Mouse (Mus musculus): ENCODE results near the gene Slc27a1.
A peak's percentile ranks its signal among the peaks of the same experiment; 100 is the strongest.
"Not testable (repeated sequence)": the region's sequence is repeated elsewhere in the genome, so short reads cannot be mapped to it uniquely, and the experiment has no call there.

The Slc27a1 gene

DNA sequence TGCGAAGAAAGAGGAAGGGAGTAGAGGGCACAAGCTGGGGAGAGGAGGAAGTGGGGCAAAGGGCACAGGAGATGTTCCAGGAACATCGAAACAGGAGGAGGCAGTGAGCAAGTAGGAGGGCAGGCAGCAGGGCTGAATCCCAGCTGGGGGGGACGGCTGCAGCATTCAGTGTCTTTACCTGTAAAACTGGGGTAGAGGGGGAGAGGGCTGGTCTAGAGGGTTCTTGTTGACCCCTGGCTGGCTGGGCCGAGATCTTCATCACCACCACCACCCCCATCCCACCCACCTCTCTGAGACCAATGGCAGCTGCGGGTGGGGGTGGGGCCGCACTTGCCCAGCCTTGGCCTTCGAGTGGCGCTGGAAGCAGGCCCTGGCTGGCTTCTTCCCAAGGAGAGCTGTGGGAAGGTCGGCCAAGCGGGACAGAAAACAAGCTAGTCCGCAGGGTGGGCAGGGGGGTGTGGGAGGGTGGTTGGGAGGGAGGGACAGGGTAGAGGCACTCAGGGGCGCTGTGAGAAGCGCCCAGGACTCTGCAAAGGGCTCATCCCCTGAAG is at the start of gene Slc27a1:
Gene Slc27a1, plus strand, starts transcription at position 496 of the 551 bp plus-strand sequence.
- DNase-seq = peak; percentile 92

DNA sequence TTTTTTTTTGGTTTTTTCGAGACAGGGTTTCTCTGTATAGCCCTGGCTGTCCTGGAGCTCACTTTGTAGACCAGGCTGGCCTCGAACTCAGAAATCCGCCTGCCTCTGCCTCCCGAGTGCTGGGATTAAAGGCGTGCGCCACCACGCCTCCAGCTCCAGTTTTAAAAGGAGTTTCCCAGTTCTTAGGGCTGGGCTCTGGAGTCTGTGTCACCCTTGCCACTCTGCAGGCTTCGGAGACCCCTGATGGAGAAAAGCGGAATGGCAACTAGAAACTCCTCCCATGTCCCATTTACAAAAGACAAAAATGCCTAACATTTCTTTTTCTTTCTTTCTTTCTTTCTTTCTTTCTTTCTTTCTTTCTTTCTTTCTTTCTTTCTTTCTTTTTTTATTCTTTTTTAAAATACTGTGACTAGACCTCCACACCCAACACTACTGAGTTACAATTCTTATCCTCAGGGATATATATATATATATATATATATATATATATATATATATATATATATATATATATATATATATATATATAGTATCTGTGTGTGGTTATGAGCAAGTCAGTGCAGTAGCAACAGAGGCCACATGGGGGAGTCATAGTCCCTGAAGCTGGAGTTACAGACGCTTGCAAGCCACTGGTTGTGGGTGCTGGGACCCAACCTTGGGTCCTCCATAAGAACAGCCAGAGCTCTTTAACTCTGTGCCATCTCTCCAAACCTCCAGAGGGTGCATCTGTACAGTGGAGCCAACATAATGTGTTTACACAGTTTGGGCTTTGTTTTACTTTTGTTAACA is 49.5 kb upstream of the Slc27a1 start:
- peak; percentile 71 for DNase-seq

DNA sequence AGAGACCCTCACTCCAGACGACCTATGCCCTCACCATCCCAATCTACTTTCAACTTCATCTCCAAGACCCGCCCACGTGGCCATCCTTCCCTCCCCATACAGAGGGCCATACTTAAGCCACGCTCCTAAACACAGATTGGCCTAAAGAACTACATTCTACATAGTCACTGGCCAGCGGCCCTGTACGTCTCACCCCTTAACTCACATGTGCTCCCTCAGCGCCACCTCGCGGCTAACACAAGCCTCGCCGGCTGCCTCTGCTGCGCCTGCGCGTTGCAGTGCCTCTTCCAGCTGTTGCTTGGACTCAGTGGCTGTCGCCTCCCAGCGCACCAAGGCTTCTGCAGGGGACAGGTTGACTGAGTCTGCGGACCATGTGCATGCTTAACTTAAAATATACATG is 47.0 kb upstream of the Slc27a1 start:
- peak; percentile 95 for DNase-seq

DNA sequence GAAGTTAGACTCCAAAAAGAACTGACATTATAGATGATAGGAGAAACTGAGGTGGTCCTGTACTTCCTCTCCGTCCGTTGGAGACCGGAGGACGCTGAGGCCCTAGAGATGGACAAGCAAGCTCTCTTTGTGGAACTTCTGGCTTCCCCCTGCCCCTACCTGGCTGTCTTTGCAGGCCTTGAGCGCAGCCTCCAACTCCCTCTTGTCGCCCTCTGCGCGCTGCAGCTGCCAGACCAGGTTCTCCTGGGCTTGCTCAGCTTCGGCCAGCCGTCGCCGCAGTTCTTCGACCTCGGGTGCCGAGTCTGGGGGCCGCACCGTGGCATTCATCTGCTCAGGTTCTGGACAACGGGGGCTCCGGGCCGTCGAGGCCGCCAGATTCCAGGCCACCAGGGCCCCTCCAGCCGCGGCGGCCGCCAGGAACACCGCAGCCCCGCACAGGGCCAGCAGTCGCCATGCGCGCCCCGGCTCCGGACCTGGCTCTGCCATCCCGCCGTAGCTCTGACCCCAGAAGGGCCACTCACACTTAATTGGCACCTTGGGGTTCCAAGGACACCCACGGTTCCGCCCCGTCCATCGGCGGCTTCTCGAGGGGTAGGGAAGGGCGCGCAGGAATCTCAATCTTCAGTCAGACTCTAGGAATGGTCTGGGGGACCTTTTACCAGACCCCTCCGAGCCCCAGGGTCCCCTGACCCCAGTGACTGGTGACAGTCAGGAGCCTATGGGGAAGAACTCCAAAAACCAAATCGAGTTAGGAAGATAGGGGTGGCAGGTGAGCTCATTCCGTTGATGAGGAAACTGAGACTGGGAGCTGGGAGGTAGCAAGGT is 43.2 kb upstream of the Slc27a1 start, which contains the start of gene Ccdc194:
Gene Ccdc194, minus strand, starts transcription at position 486 of the 825 bp plus-strand sequence.
- DNase-seq = no peak

DNA sequence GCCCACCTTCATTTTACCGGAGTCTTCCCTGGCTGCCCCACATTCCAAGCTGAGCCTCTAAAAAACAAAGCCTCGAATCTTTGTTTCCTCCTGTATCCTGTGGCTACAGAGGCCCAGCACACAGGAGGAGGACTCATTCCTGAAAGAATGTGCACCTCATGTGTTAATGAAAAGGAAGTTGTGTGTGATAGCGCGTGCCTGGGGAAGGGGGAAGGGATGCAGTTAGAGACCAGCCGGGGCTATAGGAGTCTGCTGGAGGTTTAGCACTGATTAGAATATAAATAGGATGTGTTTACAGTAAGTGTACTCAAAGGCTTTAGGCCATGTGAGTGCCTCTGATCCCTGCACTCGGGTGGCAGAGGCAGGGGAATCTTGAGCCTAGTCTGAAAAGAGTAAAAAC is 42.4 kb upstream of the Slc27a1 start:
- no peak for DNase-seq

DNA sequence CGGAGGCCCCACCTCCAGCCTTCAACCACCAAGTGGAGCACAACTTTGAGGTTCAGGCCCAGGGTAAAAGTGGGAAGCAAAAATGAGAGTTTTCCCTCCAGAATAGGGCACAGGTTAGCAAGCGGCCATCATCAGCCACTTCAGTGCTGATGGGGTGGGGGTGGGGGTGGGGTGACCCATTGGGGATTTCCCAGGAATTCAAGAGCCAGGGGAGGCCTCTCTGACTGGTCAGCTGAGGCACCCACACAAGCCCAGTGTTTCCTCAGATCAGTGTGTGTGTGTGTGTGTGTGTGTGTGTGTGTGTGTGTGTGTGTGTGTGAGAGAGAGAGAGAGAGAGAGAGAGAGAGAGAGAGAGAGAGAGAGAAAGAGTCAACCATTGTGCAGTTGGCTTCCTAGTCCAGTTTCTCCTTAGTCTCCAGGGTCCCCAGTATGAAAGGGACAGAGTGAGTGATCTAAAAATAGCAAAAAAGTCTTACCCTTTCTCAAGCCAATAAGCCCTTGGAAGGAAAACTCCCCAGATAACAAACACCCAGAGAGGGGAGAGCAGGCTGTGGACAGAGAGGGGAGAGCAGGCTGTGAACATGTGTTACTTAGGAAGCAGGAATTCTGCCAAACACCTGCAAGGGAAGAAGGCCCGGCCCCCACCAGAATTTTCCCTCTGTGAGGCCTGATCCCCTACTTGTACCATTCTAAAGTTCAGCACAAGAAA is 41.4 kb upstream of the Slc27a1 start:
- no peak for DNase-seq

DNA sequence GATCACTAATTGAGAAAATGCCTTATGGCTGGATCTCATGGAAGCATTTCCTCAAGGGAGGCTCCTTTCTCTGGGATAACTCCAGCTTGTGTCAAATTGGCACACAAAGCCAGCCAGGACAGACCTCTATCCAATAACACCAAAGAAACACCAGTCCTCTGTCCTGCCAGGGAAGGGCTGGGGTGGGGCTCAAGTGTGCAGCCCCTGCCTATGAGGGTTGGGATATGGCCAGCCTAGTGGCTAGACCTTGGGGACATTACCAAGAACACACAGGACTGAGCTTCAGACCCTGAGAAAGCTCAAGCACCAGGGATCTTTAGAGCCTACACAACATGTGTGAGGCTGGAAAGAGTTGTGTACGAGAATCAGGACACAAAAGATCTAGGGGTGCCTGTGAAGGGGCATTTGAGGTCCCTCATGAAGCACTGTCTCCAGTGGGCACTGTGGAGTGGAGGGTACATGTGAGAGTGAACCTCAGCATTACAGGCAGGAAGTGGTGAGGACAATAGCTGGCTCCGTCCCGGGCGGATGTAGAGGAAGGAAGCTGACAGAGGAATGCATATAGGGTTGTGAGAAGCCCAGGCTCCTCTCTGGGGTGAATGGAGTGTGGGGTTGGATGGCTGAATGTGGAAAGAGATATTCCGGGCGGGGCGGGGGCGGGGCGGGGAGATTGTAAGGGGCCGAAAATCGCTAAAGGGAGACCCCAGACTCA is 40.2 kb upstream of the Slc27a1 start:
- DNase-seq = peak; percentile 42

DNA sequence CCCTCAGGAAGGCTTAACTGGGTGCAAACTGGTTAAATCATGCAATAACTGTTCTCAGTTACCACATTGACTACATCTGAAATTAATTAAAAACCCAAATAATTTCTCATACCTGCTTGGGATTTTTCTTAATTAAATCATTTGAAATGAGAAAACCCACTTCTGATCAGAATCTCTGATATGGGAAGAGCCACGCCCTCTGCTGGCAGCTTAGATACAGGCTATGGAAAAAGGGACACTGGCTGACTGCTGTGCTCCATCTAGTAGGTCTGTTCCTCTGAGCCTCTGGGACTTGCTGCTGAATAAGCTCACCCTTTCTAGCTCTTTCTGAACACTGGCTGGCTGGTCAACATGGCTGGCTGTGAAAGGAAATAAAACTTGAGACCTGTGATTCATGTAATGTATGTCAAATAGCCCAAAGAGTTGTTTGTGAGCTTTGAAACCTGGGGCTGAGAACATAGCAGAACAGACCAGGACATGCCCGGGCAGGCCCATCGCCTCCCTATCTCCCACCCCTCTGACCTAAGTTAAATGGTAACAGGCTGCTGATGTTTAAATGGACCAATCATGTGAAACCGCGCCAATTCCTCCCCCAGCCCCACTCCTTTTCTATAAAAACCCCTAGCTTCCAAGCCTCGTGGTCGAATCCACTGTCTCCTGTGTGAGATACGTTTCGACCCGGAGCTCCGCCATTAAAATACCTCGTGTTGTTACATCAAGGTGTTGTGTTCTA is 37.8 kb upstream of the Slc27a1 start:
- DNase-seq = not testable (repeated sequence)

DNA sequence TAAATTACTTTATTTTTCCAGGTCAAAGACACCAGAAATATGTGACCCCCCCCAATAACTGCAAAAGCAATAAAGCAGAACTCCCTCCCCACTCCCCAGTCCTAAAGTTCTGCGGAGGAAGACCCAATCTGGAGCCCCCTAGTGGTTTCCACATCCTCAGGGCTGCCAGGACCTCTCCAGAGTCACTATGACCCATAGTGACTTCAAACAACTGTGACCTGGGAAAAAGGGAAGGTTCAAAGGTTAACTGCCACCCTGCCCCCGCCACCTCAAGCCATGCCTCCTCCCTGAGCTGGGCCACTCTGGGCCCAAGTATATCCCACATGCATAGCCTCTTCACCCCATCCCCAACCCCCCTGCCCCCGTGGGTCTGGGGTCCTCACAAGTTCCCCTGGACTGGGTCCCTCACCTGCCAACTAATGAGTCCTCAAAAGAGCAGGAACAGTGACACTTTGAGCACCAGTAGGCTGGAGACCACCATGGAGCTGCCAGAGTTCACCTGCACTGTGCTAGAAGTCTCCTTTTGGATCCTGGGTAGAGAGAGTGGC is 34.3 kb upstream of the Slc27a1 start:
- DNase-seq = no peak

DNA sequence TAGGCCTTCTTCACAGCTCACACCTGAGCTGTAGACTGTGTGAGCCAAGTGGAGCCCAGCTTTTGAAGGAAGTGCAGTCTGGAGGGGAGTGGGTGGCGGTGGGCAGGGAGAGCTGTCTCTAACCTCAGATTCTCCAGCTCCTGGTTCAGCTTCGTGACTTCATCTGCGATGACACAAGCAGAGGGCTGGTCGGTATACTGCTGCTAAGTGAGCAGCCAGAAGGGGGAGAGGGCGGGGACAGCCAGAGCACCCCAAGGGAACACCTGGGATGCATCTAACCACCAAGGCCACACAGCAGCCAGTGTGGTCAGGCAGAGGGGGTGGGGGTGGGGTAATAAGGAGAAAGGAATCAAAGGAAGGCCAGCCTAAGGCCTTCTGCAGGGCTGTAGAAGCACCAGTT is 33.0 kb upstream of the Slc27a1 start:
- no peak for DNase-seq

DNA sequence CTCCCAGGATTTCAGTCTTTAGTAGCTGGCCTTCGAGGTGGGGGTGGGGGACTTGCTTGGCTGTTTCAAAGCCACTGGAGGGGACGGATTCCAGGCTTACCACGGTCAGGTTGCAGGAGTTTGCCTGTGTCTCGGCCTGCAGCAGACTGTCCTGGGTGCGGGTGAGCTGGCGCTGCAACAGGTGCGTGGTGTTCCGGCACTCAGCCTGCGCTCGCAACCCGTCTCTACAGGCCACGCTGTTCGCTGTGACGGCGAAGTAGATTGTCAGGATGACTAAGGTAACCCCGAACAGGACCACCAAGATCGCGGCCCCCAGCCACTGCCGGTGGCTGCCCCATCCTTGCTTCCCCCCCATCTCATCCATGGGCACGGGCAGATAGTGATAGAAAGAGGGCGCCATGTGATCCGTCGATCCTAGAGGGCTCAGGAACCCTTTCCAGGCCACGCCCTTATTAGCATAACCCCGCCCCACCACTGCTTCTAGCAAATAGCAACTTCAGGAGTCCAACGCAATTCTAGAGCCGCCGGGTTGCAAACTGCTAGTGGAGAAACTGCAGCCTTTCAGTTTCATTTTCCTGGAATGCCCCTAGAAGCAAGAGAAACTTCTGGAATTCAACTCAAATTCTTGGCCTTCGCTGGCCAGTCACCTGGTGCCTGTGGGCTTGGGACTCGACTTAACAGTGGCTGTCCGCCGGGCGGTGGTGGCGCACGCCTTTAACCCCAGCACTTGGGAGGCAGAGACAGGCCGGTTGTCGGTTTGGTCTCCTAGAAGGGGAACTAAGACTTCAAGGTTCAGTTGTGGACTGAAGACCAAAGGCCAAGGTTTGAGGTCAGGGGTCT is 31.4 kb upstream of the Slc27a1 start, which contains the start of gene Bst2:
Gene Bst2, minus strand, starts transcription at position 429 of the 840 bp plus-strand sequence.
- peak; percentile 92 for DNase-seq

DNA sequence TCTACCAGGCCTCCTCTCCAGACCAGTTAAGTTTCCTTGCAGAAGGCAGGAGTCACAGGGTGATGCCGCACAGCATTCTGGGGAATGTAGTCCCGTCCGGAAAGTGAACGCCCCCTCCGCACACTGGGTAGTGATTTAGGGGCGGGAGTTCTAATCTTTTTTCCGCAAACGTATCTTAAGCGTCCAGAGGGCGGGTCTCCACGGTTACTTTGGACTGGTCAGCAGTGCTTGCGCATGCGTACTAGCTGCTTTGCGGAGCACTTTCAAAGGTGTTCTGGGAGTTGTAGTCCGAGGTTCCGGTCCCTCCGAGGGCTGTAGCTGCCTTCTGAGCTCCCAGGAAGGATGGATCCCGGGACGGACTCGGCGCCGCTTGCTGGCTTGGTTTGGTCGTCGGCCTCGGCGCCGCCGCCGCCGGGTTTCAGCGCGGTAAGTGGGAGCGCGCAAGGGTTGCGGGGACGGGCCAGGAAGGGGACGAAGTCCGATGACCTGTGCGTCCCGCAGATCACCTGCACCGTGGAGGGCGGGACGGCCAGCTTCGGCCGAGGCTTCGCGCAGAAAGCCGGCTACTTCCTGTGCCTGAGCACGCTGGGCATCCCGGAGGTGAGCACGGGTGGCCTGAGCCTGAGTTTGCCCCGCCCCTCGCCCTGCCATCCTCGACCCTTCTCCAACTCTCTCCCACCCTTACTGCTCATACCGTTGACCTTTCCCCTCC is 25.9 kb upstream of the Slc27a1 start, which contains the start of gene Mvb12a:
Gene Mvb12a, plus strand, starts transcription at position 291 of the 712 bp plus-strand sequence.
- peak; percentile 95 for DNase-seq

DNA sequence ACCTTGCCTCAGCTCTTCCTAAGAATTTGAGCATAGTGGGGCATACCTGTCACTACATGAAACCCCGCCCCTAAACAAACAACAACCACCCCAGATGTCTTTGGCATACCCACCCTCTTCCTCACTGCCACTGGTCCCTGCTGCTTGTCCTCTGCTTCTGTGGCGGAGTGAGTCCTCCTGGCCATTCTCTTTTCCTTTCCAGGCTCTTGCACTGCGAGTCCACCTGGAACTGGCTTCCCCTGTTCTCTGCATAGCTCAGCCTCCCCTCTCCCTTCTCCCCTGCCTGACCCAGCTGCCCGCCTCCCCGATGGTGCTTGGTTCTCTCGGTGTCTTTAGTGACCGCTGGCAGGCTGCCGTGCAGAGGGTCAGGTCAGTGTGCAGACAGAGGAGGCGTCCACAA is 24.9 kb upstream of the Slc27a1 start:
- no peak for DNase-seq

DNA sequence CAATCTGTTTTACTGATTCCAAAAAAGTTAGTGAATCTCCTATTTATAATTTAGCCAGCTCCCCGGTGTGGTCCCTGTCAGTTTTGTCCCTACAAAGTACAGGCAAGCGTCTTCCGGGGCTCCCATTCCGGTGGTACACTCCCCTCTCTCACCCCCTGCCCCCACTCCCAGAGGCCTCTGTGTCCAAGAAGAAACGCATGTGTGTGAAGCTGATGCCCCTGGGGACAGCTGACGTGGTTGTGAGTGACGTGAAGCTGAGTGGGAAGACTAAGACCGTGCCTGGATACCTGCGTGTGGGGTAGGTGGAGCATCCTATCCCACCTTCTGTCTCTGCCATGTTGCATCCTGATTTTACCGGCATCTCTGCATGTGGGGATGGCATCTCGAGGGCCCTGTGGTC is 23.6 kb upstream of the Slc27a1 start:
- DNase-seq = no peak

DNA sequence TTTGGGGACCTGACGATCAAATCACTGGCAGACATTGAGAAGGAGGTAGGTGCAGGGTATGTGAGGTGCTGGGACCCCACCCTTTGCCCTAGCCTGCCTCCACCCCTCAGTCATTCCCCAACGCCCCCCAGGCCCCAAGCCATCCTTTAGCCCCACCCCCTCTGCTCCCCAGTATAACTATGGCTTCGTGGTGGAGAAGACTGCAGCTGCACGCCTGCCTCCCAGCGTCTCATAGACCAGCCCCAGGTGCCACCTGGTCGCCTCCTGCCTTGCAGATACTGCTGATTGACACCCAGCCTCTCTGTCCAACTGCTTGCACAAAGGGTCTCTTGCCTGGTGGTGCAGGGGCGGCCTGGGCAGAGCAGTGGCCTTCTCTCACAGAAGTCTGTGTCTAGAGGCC is 21.1 kb upstream of the Slc27a1 start:
- no peak for DNase-seq

DNA sequence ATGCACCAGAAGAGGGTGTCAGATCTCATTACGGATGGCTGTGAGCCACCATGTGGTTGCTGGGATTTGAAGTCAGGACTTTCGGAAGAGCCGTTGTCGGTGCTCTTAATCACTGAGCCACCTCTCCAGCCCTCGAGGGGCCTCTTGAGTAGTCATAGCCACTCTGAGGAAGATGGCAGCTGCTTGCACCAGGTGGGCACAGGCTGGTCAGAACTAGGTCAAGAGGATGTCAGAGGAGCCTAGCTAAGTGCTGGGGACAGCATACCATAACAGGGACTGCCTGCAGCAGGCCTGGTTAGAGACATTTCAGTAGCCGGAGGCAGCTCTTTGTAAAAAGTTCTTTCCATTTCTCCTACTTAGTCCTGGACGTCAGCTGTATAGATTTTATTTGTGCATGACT is 17.9 kb upstream of the Slc27a1 start:
- DNase-seq = no peak

DNA sequence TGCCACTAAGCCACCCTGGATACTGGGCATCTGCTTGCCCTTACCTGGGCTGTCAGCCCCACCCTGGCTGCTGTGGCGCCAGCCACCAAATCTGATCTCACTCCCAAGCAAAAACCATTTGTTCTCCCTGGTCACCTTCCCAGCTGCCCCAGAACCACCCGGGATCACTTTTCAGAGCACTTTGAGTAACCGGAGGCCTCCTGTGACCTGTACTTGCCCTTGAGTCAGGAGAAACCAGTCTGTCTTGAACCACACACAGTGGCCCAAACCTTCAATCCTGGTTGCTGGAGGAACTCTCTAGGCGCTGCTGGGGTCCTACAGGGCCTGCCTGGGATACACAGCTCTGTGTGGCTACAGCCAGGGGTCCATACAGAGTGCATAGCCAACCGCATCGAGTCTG is 15.9 kb upstream of the Slc27a1 start:
- DNase-seq = no peak

DNA sequence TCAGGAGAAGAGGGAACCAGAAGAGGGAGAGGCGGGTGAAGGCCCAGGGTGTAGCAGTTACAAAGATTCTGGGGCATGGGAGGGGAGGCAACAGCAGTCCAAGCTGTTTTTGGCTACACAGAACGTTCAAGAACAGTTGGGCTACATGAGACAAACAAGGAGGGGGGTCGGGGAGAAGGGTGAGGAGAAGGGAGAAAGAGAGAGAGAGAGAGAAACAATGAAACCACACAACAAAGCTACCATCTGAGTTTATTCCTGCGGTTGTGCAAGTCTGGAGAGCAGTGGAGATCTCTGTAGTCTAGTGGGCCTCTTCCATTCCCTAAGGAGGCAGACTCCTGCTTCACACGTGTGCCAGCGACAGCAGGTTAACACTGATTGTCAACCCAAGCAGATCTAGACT is 14.7 kb upstream of the Slc27a1 start:
- DNase-seq = no peak

DNA sequence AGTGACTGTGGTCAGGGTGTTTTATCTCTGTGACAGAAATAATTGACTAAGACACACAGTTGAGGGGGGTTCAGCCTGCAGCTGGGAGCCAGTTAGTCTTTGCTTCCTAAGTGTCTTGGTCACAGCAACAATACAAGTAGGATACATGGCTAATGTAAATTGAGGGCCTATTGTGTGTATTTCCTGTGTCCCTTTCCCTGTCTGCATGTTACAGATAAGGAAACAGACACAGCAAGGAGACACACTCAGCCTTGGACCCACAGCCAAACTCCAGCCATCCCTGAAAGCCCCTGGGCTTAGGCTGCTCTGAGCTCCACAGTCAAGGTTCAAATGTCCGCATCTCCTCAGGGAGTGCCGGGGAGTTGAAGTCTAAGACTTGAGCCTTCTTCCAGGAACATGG is 14.0 kb upstream of the Slc27a1 start:
- no peak for DNase-seq

All from kidney, adult 18-20 months (tissue).